Mouse (Mus musculus) hindbrain, embryonic 13.5 days (tissue): Measurements from ENCODE around the gene Pja2. TPM values are rescaled to one million over a fixed set of nuclear protein-coding genes. Genes with fewer than 3 reads are reported as not detected.
A peak's percentile ranks its signal among the peaks of the same experiment; 100 is the strongest.
"Not testable (repeated sequence)": the region's sequence is repeated elsewhere in the genome, so short reads cannot be mapped to it uniquely, and the experiment has no call there.

Experiments used
- ATAC-seq: fragments of 200-750 bp; cut with Nextera tagmentation; 2 replicates; pipeline ENCODE4 v1.8.0; 2017; ENCODE audit warnings: moderate TSS enrichment; ENCODE audit not compliant: low FRiP score
- H3K27ac ChIP-seq: fragments of 300-500 bp; sonication (generic); 2 replicates; pipeline ENCODE4 v1.5.1; 2015; ENCODE audit warnings: inconsistent platforms, mild to moderate bottlenecking, moderate library complexity
- H3K27me3 ChIP-seq: fragments of 300-500 bp; sonication (generic); 2 replicates; pipeline ENCODE4 v1.6.1; 2015; ENCODE audit warnings: mild to moderate bottlenecking, inconsistent platforms
- H3K36me3 ChIP-seq: fragments of 300-500 bp; sonication (generic); 2 replicates; pipeline ENCODE4 v1.6.1; 2015; ENCODE audit warnings: mild to moderate bottlenecking, inconsistent platforms
- H3K4me1 ChIP-seq: fragments of 300-500 bp; sonication (generic); replicated peaks from 2 replicates; pipeline ENCODE4 v1.6.1; 2015; ENCODE audit warnings: inconsistent platforms
- H3K4me2 ChIP-seq: fragments of 300-500 bp; sonication (generic); 2 replicates; pipeline ENCODE4 v1.6.1; 2015; ENCODE audit warnings: inconsistent platforms, mild to moderate bottlenecking, moderate library complexity
- H3K4me3 ChIP-seq: fragments of 300-500 bp; sonication (generic); 2 replicates; pipeline ENCODE4 v1.5.1; 2015; ENCODE audit warnings: mild to moderate bottlenecking, inconsistent platforms
- H3K9ac ChIP-seq: fragments of 300-500 bp; sonication (generic); 2 replicates; pipeline ENCODE4 v1.6.1; 2015; ENCODE audit warnings: mild to moderate bottlenecking, inconsistent platforms
- H3K9me3 ChIP-seq: fragments of 300-500 bp; sonication (generic); 2 replicates; pipeline ENCODE4 v1.6.1; 2016; ENCODE audit warnings: inconsistent platforms
- WGBS: fragments of 180-500 bp; shearing (Covaris S2); methylation state at CpG from one replicate; pipeline ENCODE4 v1.1.7; 2015; 5-methylcytosine and 5-hydroxymethylcytosine counted together
- polyA plus RNA-seq: library from polyadenylated mRNA; unstranded; fragments of >200 nt; fragmentation: Nextera tagmentation; extraction: Ambion mirVana; gene quantifications from 2 replicates; pipeline ENCODE4 v1.2.1, GENCODE M21; 2015

The Pja2 gene
- polyA plus RNA-seq, 1 experiment from 2014 or later: 152 TPM

DNA sequence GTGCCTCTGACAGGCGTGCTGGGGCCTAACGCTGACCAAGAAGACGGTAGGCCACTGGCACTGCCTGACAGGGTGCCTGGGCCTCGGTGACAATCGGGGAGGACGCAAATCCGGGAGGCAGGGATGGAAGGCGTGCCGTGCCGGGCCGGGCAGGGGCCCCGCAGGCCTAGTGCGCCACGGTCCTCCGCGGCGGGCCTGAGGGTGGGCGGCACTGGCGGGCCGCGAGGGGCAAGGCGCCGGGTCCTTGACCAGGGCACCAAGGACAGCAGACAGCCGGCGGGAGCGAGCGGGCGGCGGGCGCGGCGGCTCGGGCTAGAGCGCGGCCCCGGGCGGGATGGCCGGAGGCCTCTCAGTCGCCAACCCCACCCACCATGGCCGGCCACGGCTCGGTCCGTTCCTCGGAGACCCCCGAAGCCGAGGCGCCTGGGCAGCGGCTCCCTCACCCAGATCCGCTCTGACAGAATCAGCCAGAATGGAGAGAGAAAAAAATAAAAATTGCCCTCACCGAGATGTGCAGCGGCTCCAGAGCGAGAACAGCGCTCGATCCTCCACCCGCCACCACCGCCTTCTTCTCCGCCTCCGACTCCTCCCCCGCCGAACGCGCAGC, 322 bp downstream of the Pja2 start:
- H3K27ac ChIP-seq: peak overlapping the region; percentile 99
- no peaks in the 10 kb centered on the region for H3K9me3 ChIP-seq
- peak overlapping the region; percentile 56 for H3K4me2 ChIP-seq
- peaks cover 16% of the 10 kb centered on the region for H3K4me1 ChIP-seq
- ATAC-seq: peak; percentile 64; the same call in 1 of the 2 replicates
- peak overlapping the region; percentile 98 for H3K4me3 ChIP-seq
- no peaks in the 10 kb centered on the region for H3K36me3 ChIP-seq
- H3K9ac ChIP-seq: peak overlapping the region; percentile 100
- 0% methylated on average over 42 of the region's 62 CpGs for WGBS
- no peaks in the 10 kb centered on the region for H3K27me3 ChIP-seq

DNA sequence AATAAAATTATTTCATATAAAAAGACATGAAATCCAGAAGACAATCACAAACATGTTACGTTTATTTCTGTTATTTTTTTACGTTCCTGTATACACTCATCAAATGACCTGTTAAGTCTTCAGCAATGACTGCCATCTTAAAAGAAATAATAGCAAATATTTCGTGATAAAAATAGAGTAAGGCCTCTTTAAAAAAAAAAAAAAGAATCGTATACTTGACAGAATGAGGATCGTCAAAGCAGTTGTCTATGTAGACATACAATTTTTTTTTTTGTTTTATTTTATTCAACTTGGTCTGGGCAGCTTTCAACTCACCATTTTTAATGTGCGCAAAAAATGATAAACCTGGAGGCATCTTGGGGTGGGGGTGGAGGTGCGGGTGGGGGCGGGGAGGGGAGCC, 831 bp downstream of the Pja2 start:
- no peaks in the 10 kb centered on the region for H3K9me3 ChIP-seq
- H3K9ac ChIP-seq: peak overlapping the region; percentile 100
- peak overlapping the region; percentile 98 for H3K4me3 ChIP-seq
- peak overlapping the region; percentile 99 for H3K27ac ChIP-seq
- H3K4me2 ChIP-seq: peak overlapping the region; percentile 56
- ATAC-seq: no peak
- H3K4me1 ChIP-seq: peaks cover 16% of the 10 kb centered on the region
- H3K27me3 ChIP-seq: no peaks in the 10 kb centered on the region
- WGBS: 22% methylated on average over 8 of the region's 8 CpGs
- H3K36me3 ChIP-seq: no peaks in the 10 kb centered on the region

- Histone ChIP-seq H3K9ac (no peak overlapping the region), H3K4me3 (no peak overlapping the region), H3K9me3 (no peaks in the 10 kb centered on the region), H3K4me2 (no peak overlapping the region), H3K36me3 (no peaks in the 10 kb centered on the region), H3K4me1 (peaks cover 2% of the 10 kb centered on the region), H3K27me3 (no peaks in the 10 kb centered on the region), H3K27ac (no peak overlapping the region)
- WGBS: 86% methylated on average over 2 of the region's 2 CpGs
- ATAC-seq: no peak
Measured at GRCm38 (mm10) chr17:64324556-64324955, 7.2 kb downstream of the Pja2 start.

GRCm38 (mm10) chr17:64315428-64315827, 16.3 kb downstream of the Pja2 start:
- Histone ChIP-seq H3K9ac (no peak overlapping the region), H3K27ac (no peak overlapping the region), H3K4me1 (0 out of 2 replicates have a peak, but pooled peaks cover 4% of the 10 kb centered on the region), H3K9me3 (no peaks in the 10 kb centered on the region), H3K27me3 (no peaks in the 10 kb centered on the region), H3K4me3 (no peak overlapping the region), H3K36me3 (peaks cover 14% of the 10 kb centered on the region), H3K4me2 (no peak overlapping the region)
- no peak for ATAC-seq

DNA sequence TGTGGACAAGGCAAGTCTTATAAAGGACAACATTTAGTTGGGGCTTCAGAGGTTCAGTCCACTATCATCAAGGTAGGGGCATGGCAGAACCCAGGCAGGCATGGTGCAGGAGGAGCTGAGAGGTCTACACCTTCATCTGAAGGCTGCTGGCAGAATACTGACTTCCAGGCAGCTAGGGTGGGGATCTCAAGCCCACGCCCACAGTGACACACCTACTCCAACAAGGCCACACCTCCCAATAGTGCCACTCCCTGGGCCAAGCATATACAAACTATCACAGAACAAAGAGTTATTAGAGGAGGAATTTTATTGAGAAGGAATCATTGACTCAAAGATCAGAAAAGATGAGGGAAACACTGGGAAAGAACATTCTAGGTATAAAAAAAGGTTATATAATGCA, 17.2 kb downstream of the Pja2 start:
- H3K36me3 ChIP-seq: peaks cover 14% of the 10 kb centered on the region
- H3K4me1 ChIP-seq, H3K27me3 ChIP-seq, H3K9me3 ChIP-seq, H3K4me2 ChIP-seq, H3K4me3 ChIP-seq, H3K27ac ChIP-seq, ATAC-seq, H3K9ac ChIP-seq: not testable (repeated sequence)
- 88% methylated on average over 1 of the region's 1 CpGs for WGBS

DNA sequence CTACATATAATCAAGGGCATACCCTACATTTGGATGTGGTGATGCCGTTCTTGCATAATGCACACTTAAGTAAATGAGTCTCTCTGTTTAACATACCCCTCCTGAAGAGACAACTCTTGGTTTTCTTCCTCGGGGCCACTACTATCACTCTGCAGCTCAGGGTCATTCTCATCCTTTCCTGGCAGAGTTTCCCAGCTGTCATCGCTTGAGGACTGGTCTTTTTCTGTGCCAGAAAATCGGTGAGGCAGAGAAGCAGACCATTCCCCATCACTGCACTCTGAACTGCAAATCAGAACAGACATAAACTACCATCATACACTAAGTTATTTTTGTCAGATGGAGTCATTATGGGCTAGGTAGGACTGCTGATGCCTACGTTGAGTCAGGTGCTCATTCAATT, 34.1 kb downstream of the Pja2 start:
- 93% methylated on average over 5 of the region's 5 CpGs for WGBS
- ATAC-seq: no peak

GRCm38 (mm10) chr17:64292740-64293139, 39.0 kb downstream of the Pja2 start:
- ATAC-seq: no peak
- Histone ChIP-seq H3K9ac (no peak overlapping the region), H3K9me3 (no peaks in the 10 kb centered on the region), H3K27me3 (no peaks in the 10 kb centered on the region), H3K4me1 (no peaks in the 10 kb centered on the region), H3K4me2 (no peak overlapping the region), H3K27ac (no peak overlapping the region), H3K36me3 (peaks cover 35% of the 10 kb centered on the region), H3K4me3 (no peak overlapping the region)
- 89% methylated on average over 8 of the region's 8 CpGs for WGBS

More for the DNA sequence above, 34.1 kb downstream of the Pja2 start:
- Histone ChIP-seq H3K4me3 (no peak overlapping the region), H3K9ac (no peak overlapping the region), H3K4me2 (no peak overlapping the region), H3K36me3 (peaks cover 23% of the 10 kb centered on the region), H3K4me1 (no peaks in the 10 kb centered on the region), H3K27ac (no peak overlapping the region), H3K9me3 (no peaks in the 10 kb centered on the region), H3K27me3 (no peaks in the 10 kb centered on the region)

DNA sequence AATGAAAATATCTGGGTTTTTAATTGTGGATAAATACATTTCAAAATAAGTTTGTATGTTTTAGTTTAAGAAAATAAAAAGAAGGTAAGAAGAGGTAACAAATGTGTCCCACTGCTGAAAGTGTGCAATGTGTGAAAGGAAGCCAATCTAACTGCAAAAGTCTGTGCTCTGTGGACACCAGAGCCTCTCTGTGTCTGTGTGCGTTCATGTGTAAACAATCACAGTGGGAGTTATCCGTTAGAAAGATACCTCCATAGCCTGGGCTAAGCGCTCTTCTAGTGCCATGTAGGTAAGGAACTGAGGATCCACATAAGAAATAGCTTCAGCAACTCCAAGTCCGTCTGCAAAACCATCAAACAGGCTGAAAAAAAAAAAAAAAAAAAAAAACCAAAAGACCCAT, 42.0 kb downstream of the Pja2 start:
- Histone ChIP-seq H3K4me2 (no peak overlapping the region), H3K4me1 (no peaks in the 10 kb centered on the region), H3K4me3 (no peak overlapping the region), H3K9ac (no peak overlapping the region), H3K36me3 (peaks cover 55% of the 10 kb centered on the region), H3K27me3 (no peaks in the 10 kb centered on the region), H3K27ac (no peak overlapping the region), H3K9me3 (no peaks in the 10 kb centered on the region)
- 52% methylated on average over 4 of the region's 4 CpGs for WGBS
- ATAC-seq: no peak

DNA sequence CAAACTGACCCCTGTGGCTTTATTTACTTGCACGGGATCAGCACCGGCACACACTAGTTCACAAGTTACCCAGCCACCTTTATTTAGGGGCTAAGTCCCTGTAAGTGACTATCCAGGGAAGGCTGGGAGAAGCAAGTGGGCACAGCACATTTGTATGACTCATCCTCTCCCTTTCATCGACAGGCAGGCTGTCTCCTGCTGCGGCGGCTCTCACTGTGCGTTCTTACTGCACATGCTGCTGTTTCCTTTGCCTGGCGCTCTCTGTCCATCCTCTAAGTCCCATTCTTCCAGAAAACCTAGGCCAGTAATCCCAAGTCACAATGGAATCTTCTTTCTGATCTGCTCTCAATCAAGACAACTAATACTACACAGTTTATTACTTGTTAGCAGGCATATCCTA, 43.7 kb downstream of the Pja2 start:
- no peak for ATAC-seq
- H3K36me3 ChIP-seq: peaks cover 65% of the 10 kb centered on the region
- H3K4me2 ChIP-seq: no peak overlapping the region
- no peaks in the 10 kb centered on the region for H3K27me3 ChIP-seq
- H3K4me3 ChIP-seq: no peak overlapping the region
- no peaks in the 10 kb centered on the region for H3K9me3 ChIP-seq
- no peaks in the 10 kb centered on the region for H3K4me1 ChIP-seq
- 91% methylated on average over 7 of the region's 7 CpGs for WGBS
- H3K9ac ChIP-seq: no peak overlapping the region
- no peak overlapping the region for H3K27ac ChIP-seq

DNA sequence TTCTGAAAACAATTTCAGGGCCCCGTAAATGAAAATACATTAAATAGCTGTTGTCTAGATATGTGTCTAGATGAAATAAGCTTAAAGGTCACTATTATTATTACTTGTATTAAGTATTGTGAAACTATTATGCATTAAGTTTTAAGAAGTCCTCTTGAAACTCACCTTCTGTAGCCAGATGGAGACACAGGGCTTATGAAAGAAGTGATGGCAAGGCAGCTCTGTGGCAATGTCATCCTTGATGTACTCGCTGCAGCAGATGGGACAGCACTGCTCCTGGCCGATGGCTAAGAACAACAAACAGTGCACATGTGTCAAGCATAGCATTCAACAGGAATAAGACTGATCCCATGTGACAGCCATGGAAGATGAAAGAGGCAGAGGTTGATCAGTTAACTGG, 44.9 kb downstream of the Pja2 start:
- Histone ChIP-seq H3K4me1 (no peaks in the 10 kb centered on the region), H3K27ac (no peak overlapping the region), H3K36me3 (peaks cover 68% of the 10 kb centered on the region), H3K9me3 (no peaks in the 10 kb centered on the region), H3K9ac (no peak overlapping the region), H3K4me3 (no peak overlapping the region), H3K27me3 (no peaks in the 10 kb centered on the region), H3K4me2 (no peak overlapping the region)
- no peak for ATAC-seq
- WGBS: 85% methylated on average over 3 of the region's 3 CpGs

DNA sequence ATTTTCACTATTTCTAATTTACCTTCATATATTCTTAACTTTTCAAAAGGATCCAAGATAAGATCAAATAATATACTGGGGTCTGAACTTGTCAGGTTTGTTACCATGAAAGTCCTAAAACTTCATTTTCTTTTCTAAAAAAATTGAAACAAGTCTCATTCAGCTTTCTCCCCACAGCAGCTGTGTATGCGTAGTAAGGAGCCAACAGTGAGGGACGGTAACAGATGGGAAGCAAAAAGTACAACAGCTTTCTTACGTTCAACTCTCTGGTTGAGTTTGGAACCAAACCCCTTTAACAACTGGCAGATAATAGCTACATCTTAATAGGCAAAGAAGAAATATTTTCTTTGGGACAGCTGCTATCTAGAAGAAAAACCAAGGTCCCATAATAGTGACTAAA, 50.3 kb downstream of the Pja2 start:
- not testable (repeated sequence) for H3K9me3 ChIP-seq, H3K9ac ChIP-seq, H3K27ac ChIP-seq, H3K27me3 ChIP-seq, H3K4me1 ChIP-seq, ATAC-seq, H3K4me3 ChIP-seq, H3K4me2 ChIP-seq
- peaks cover 65% of the 10 kb centered on the region for H3K36me3 ChIP-seq
- WGBS: 88% methylated on average over 3 of the region's 3 CpGs

DNA sequence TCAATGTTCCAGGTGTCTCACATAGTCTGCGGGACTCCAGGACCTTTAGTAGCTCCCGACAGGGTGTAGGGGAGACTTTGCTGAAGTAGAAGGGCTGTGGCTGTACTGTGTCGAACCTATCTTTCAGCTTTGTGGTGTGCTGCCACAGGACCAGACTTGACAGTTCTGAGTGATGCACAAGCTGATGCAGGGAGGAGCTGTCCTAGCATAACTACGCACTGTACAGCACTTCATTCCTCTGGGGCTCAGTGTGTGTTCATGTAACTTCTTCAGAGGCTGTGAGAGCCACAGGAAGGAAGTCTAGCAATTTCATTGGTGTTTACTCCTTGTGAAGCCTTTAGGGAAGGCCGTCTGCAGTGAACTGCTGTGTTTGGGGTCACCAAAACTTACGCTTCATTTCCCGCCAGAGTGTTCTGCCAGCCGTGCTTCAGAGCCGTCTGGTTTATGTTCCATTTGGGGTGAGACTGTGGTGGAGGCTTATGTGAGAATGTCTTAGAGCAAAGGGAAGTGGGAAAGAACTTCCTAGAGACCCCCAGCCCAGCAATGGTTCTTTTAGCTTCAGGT, 54.0 kb downstream of the Pja2 start:
- Histone ChIP-seq H3K9ac (no peak overlapping the region), H3K27me3 (no peaks in the 10 kb centered on the region), H3K4me3 (no peak overlapping the region), H3K9me3 (no peaks in the 10 kb centered on the region), H3K4me2 (no peak overlapping the region), H3K36me3 (peaks cover 31% of the 10 kb centered on the region), H3K27ac (no peak overlapping the region), H3K4me1 (no peaks in the 10 kb centered on the region)
- 79% methylated on average over 9 of the region's 9 CpGs for WGBS
- ATAC-seq: no peak

DNA sequence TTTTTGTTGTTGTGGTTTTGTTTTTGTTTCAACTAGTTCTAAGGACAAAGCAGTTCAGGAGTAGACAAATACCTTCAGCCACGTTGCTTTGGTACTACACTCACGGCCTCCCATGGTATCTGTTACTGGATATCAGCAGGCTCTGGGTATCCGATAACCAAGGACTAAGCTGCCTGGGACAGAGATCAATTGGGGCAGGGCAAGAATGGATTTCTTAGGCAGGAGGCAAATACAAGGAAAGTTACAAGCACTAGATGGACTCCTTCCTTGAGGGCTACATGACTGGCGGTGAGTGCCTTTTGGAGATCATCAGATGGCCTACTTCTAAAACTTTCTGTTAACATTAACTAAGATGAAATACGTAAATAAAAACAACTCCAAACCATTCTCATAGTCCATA, 55.0 kb downstream of the Pja2 start:
- Histone ChIP-seq H3K9me3 (no peaks in the 10 kb centered on the region), H3K36me3 (peaks cover 27% of the 10 kb centered on the region), H3K27ac (no peak overlapping the region), H3K4me3 (no peak overlapping the region), H3K4me2 (no peak overlapping the region), H3K27me3 (no peaks in the 10 kb centered on the region), H3K4me1 (no peaks in the 10 kb centered on the region), H3K9ac (no peak overlapping the region)
- WGBS: 89% methylated on average over 5 of the region's 5 CpGs
- ATAC-seq: no peak
